Mouse (Mus musculus) retina, adult 2 months (tissue): ENCODE measurements around the gene Selenos.

Source experiments
- DNase-seq: peaks from one replicate; pipeline ENCODE4 v3.0.0-alpha.2; 2012; ENCODE audit warnings: low read depth, low spot score

Selenos gene

GRCm38 (mm10) chr7:66118796-66119195 is 39.3 kb downstream of the Selenos start:
- DNase-seq: no peak

- no peak for DNase-seq
These were observed 40.7 kb downstream of the Selenos start for GRCm38 (mm10) chr7:66120139-66120538.

- DNase-seq: no peak
These were observed 41.4 kb downstream of the Selenos start for GRCm38 (mm10) chr7:66120702-66121396.

- no peak for DNase-seq
These were observed 45.1 kb downstream of the Selenos start for GRCm38 (mm10) chr7:66124551-66124968.

- no peak for DNase-seq
These were observed 45.9 kb downstream of the Selenos start for GRCm38 (mm10) chr7:66125368-66125767.

GRCm38 (mm10) chr7:66127951-66128645 is 48.6 kb downstream of the Selenos start:
- no peak for DNase-seq

- DNase-seq: no peak
These were observed 49.4 kb downstream of the Selenos start for GRCm38 (mm10) chr7:66128857-66129256.

- no peak for DNase-seq
These were observed 50.8 kb downstream of the Selenos start for GRCm38 (mm10) chr7:66130296-66130695.

- no peak for DNase-seq
These were observed 52.5 kb downstream of the Selenos start for GRCm38 (mm10) chr7:66131776-66132421.

- no peak for DNase-seq
These were observed 54.7 kb downstream of the Selenos start for GRCm38 (mm10) chr7:66134154-66134553.

GRCm38 (mm10) chr7:66135644-66136043 is 56.2 kb downstream of the Selenos start:
- no peak for DNase-seq

GRCm38 (mm10) chr7:66136187-66136586 is 56.7 kb downstream of the Selenos start:
- DNase-seq: no peak

- no peak for DNase-seq
These were observed 57.9 kb downstream of the Selenos start for GRCm38 (mm10) chr7:66137309-66137708.

- DNase-seq: no peak
These were observed 58.9 kb downstream of the Selenos start for GRCm38 (mm10) chr7:66138301-66138700.

- DNase-seq: no peak
These were observed 59.4 kb downstream of the Selenos start for GRCm38 (mm10) chr7:66138878-66139277.
